Mouse (Mus musculus) lung, adult 2 months (tissue): Measurements from ENCODE around the gene Acot10. TPM values are rescaled to one million over a fixed set of nuclear protein-coding genes. Genes with fewer than 3 reads are reported as not detected.

Source experiments
- DNase-seq: peaks from one replicate; pipeline ENCODE4 v3.0.0; 2022
- H3K4me1 ChIP-seq: fragments of 200-500 bp; 2 replicates; pipeline ENCODE4 v1.6.1; 2011; ENCODE audit warnings: low read length; ENCODE audit not compliant: control insufficient read depth, insufficient read depth
- H3K4me3 ChIP-seq: fragments of 200-500 bp; replicated peaks from 2 replicates; pipeline ENCODE3; 2011; ENCODE audit warnings: low read depth, mild to moderate bottlenecking, control low read depth, low read length; ENCODE audit errors: extremely low read depth
- CTCF ChIP-seq: fragments of 200-500 bp; IDR thresholded peaks from 2 replicates; pipeline ENCODE4 v1.5.1; 2011; ENCODE audit warnings: mild to moderate bottlenecking, low read length, control low read depth; ENCODE audit not compliant: insufficient read depth
- POLR2A ChIP-seq: fragments of 200-500 bp; IDR thresholded peaks from 2 replicates; pipeline ENCODE4 v1.6.1; 2011; ENCODE audit warnings: low read depth, mild to moderate bottlenecking, control low read depth, low read length, borderline replicate concordance; ENCODE audit errors: extremely low read depth
- WGBS: fragments of 180-500 bp; shearing (Covaris S2); methylation state at CpG from one replicate; pipeline ENCODE4 v1.1.7; 2018; 5-methylcytosine and 5-hydroxymethylcytosine counted together
- polyA plus RNA-seq: library from polyadenylated mRNA; depleted of rRNA; stranded (reverse); fragments of >200 nt; gene quantifications from 2 replicates; pipeline ENCODE4 v1.2.3, GENCODE M21; 2012; rRNA removed

Acot10 gene
- polyA plus RNA-seq, 1 experiment, result not detected

- Histone ChIP-seq H3K4me1 (no peaks in the 10 kb centered on the region), H3K4me3 (no peak overlapping the region)
- 82% methylated on average over 2 of the region's 2 CpGs for WGBS
- TF ChIP-seq POLR2A (no peak), CTCF (no peak)
- DNase-seq, result no peak
Observed at GRCm38 (mm10) chr15:20639155-20639554, 27.4 kb downstream of the Acot10 start.

- 60% methylated on average over 2 of the region's 2 CpGs for WGBS
- no peak for DNase-seq
- TF ChIP-seq CTCF, result no peak
- no peak for TF ChIP-seq POLR2A
- H3K4me1 ChIP-seq, result no peaks in the 10 kb centered on the region
- no peak overlapping the region for H3K4me3 ChIP-seq
Observed at GRCm38 (mm10) chr15:20634593-20634992, 32.0 kb downstream of the Acot10 start.

Other genes with a start within 250 kb of the Acot10 start
- gene Cdh12, start 217.5 kb downstream of the Acot10 start, polyA plus RNA-seq, result not detected in 2 replicates